Comparison of ENCODE assay signal across 9 mouse cellular contexts in the genomic region with DNA sequence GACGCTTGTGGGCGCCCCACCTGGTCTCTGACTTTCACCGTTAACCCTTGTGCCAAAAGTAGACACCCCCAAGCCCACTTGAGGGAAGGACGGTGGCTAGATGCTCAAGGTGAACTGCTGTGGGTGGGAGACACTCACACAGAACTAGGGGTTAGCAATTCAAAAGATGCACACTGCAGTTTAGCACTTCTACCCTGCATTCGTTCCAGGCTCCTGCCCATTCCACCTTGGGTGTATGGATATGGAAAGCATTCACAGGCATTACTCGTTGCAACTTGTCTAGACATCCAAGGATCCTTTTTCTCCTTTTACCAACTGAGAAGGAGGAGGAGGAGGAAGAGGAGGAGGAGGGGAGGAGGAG. TPM values are rescaled to one million over a fixed set of nuclear protein-coding genes. Genes with fewer than 3 reads are reported as not detected.
DNase-seq lines count a peak whose midpoint lies in the region; ATAC-seq and TF ChIP-seq lines count a peak whose summit lies in the region.
"Had no signal": no experiment of that assay in that cellular context is flagged by ENCODE, and none has a peak within 500 bp of the region (broad histone marks: within the 10 kb centered on the region; RNA-seq: fewer than 3 reads in every experiment).

TSS of gene Slc35f4 (minus strand) at position 116 of the 361 bp plus-strand sequence.

- peak within 1 kb of the TSS; percentile 94 for H3K4me2 ChIP-seq in forebrain, embryonic 11.5 days (ENCODE audit: low read depth, low read length, severe bottlenecking)
- peak within 1 kb of the TSS; percentile 62 for H3K4me2 ChIP-seq in midbrain, postnatal 0 days (ENCODE audit: low read depth, low read length, poor library complexity, severe bottlenecking)

- no peak within 1 kb of the TSS for H3K27ac ChIP-seq in forebrain, embryonic 11.5 days (ENCODE audit: low read depth, low read length)
- H3K27ac ChIP-seq in midbrain, postnatal 0 days (ENCODE audit: low read depth, low read length), result peak within 1 kb of the TSS; percentile 65

- TF ChIP-seq CTCF in midbrain, postnatal 0 days (IDR thresholded peaks at IDR 0.05), result no peak

- H3K36me3 ChIP-seq in forebrain, embryonic 11.5 days (ENCODE audit: control insufficient read depth, insufficient read depth, low read length), result no peaks in the 10 kb centered on the region
- no peaks in the 10 kb centered on the region for H3K36me3 ChIP-seq in midbrain, postnatal 0 days (ENCODE audit: insufficient read depth, low read length)

- no peaks in the 10 kb centered on the region; the same call in 1 of the 2 replicates for H3K27me3 ChIP-seq in forebrain, embryonic 11.5 days (ENCODE audit: control insufficient read depth, insufficient read depth, low read length)
- H3K27me3 ChIP-seq in midbrain, postnatal 0 days (ENCODE audit: insufficient read depth, low read length), result no peaks in the 10 kb centered on the region

- H3K9me3 ChIP-seq in forebrain, embryonic 11.5 days (ENCODE audit: control insufficient read depth, low read length), result no peaks in the 10 kb centered on the region
- no peaks in the 10 kb centered on the region for H3K9me3 ChIP-seq in midbrain, postnatal 0 days (ENCODE audit: low read length)

- peak within 1 kb of the TSS; percentile 50 for H3K9ac ChIP-seq in forebrain, embryonic 11.5 days (ENCODE audit: low read length)
- H3K9ac ChIP-seq in midbrain, postnatal 0 days (replicated peaks; ENCODE audit: low read length, poor library complexity, severe bottlenecking), result peak within 1 kb of the TSS; percentile 71

- peak within 1 kb of the TSS; percentile 45 for H3K4me3 ChIP-seq in forebrain, embryonic 11.5 days (ENCODE audit: low read depth, low read length)
- peak within 1 kb of the TSS; percentile 63 for H3K4me3 ChIP-seq in midbrain, postnatal 0 days (ENCODE audit: low read depth, low read length)

- 9% methylated on average over 6 of the region's 6 CpGs for WGBS in forebrain, embryonic 11.5 days
- 2% methylated on average over 6 of the region's 6 CpGs for WGBS in midbrain, postnatal 0 days

- 0 out of 2 replicates have a peak, but pooled peaks cover 4% of the 10 kb centered on the region for H3K4me1 ChIP-seq in forebrain, embryonic 11.5 days (replicated peaks; ENCODE audit: control insufficient read depth, insufficient read depth, low read length)
- no peaks in the 10 kb centered on the region for H3K4me1 ChIP-seq in midbrain, postnatal 0 days (ENCODE audit: insufficient read depth, low read length)

- ATAC-seq in forebrain, embryonic 11.5 days (replicated peaks; ENCODE audit: low FRiP score), result no peak
- ATAC-seq in midbrain, postnatal 0 days (ENCODE audit: low FRiP score), result peak; percentile 53; the same call in 1 of the 2 replicates
- ATAC-seq in inflammation-experienced regulatory T-cells, adult 6 months, result no peak

- no peak for DNase-seq in layer of hippocampus, adult 18-20 months (ENCODE audit: low spot score in 2 of 2)
- DNase-seq in layer of hippocampus, adult 9-10 months (ENCODE audit: low spot score), result no peak
- DNase-seq in forebrain, embryonic 11.5 days (ENCODE audit: low spot score), result no peak
- DNase-seq in layer of hippocampus, postnatal 10 days (ENCODE audit: low spot score in 2 of 2), result no peak
- DNase-seq in midbrain, postnatal 0 days (ENCODE audit: low spot score), result no peak
- no peak for DNase-seq in right cerebral cortex, postnatal 14 days
- DNase-seq in kidney, adult 8-10 months, result no peak

RNA-seq across cellular contexts. Expression of gene Slc35f4, which starts in this region (rescaled TPM):
- total RNA-seq in layer of hippocampus, adult 18-20 months (2021), result 10 to 100 TPM; 13.7 to 15.4 TPM
- 0.36 TPM in 1 of 2 replicates, not detected in the other for polyA plus RNA-seq in forebrain, embryonic 11.5 days (2014; fragmentation: Nextera tagmentation; extraction: Ambion mirVana)
- total RNA-seq in layer of hippocampus, postnatal 10 days (2021), result 10 to 100 TPM; 17.0 to 18.0 TPM
- 26.1 and 33.0 TPM in 2 replicates for total RNA-seq in midbrain, postnatal 0 days (2014; rRNA removed)
- 25.6 and 28.2 TPM in 2 replicates for polyA plus RNA-seq in midbrain, postnatal 0 days (2015; fragmentation: Nextera tagmentation; extraction: Ambion mirVana)
- polyA plus RNA-seq in inflammation-experienced regulatory T-cells, adult 6 months (2017; shearing (Covaris generic)), result not detected
- total RNA-seq: megakaryocyte progenitor cell, adult 5-6 weeks had no signal

Comparison
In these comparisons a context has a peak if more than half of its experiments do, and no peak if none do; other contexts are left out.
1. RNA of gene Slc35f4 (polyA plus RNA-seq): 25.6 to 28.2 TPM in midbrain, postnatal 0 days; 0.36 TPM in forebrain, embryonic 11.5 days and not detected in inflammation-experienced regulatory T-cells, adult 6 months; every median in the first group is over 10 times any median in the second.